Mouse (Mus musculus) neural tube, embryonic 15.5 days (tissue): Measurements from ENCODE around the gene Mlx. TPM values are rescaled to one million over a fixed set of nuclear protein-coding genes. Genes with fewer than 3 reads are reported as not detected.

Experiments used
- ATAC-seq: fragments of 200-750 bp; cut with Nextera tagmentation; 2 replicates; pipeline ENCODE4 v1.8.0; 2017; ENCODE audit warnings: mild to moderate bottlenecking, moderate TSS enrichment, moderate library complexity; ENCODE audit not compliant: low FRiP score
- H3K27ac ChIP-seq: fragments of 300-500 bp; sonication (generic); replicated peaks from 2 replicates; pipeline ENCODE4 v1.5.1; 2015; ENCODE audit warnings: mild to moderate bottlenecking, inconsistent platforms
- H3K27me3 ChIP-seq: fragments of 300-500 bp; sonication (generic); replicated peaks from 2 replicates; pipeline ENCODE4 v1.6.1; 2015; ENCODE audit warnings: inconsistent platforms
- H3K36me3 ChIP-seq: fragments of 300-500 bp; sonication (generic); 2 replicates; pipeline ENCODE4 v1.6.1; 2015; ENCODE audit warnings: inconsistent platforms
- H3K4me1 ChIP-seq: fragments of 300-500 bp; sonication (generic); 2 replicates; pipeline ENCODE4 v1.6.1; 2015; ENCODE audit warnings: inconsistent platforms
- H3K4me2 ChIP-seq: fragments of 300-500 bp; sonication (generic); 2 replicates; pipeline ENCODE4 v1.6.1; 2015; ENCODE audit warnings: inconsistent platforms, mild to moderate bottlenecking, moderate library complexity
- H3K4me3 ChIP-seq: fragments of 300-500 bp; sonication (generic); replicated peaks from 2 replicates; pipeline ENCODE4 v1.5.1; 2015; ENCODE audit warnings: mild to moderate bottlenecking, inconsistent platforms
- H3K9ac ChIP-seq: fragments of 300-500 bp; sonication (generic); replicated peaks from 2 replicates; pipeline ENCODE4 v1.6.1; 2015; ENCODE audit warnings: mild to moderate bottlenecking, inconsistent platforms
- H3K9me3 ChIP-seq: fragments of 300-500 bp; sonication (generic); replicated peaks from 2 replicates; pipeline ENCODE4 v1.6.1; 2016; ENCODE audit warnings: inconsistent platforms
- WGBS: fragments of 180-500 bp; shearing (Covaris S2); methylation state at CpG from one replicate; pipeline ENCODE4 v1.1.7; 2015; ENCODE audit warnings: mixed read lengths; 5-methylcytosine and 5-hydroxymethylcytosine counted together
- polyA plus RNA-seq: library from polyadenylated mRNA; unstranded; fragments of >200 nt; fragmentation: Nextera tagmentation; extraction: Ambion mirVana; gene quantifications from 2 replicates; pipeline ENCODE4 v1.2.1, GENCODE M21; 2015

Gene Mlx
- polyA plus RNA-seq, 1 experiment from 2014 or later: 96.6 TPM

GRCm38 (mm10) chr11:101130056-101130756, 43.1 kb downstream of the Mlx start:
- Histone ChIP-seq H3K27me3 (no peaks in the 10 kb centered on the region), H3K4me1 (no peaks in the 10 kb centered on the region)
- no peak for ATAC-seq

GRCm38 (mm10) chr11:101131187-101131586, 44.1 kb downstream of the Mlx start:
- no peak for ATAC-seq
- H3K9ac ChIP-seq: no peak overlapping the region
- peaks cover 8% of the 10 kb centered on the region for H3K36me3 ChIP-seq
- H3K27ac ChIP-seq: no peak overlapping the region
- no peaks in the 10 kb centered on the region for H3K27me3 ChIP-seq
- no peaks in the 10 kb centered on the region for H3K9me3 ChIP-seq
- WGBS: 85% methylated on average over 2 of the region's 2 CpGs
- H3K4me3 ChIP-seq: no peak overlapping the region
- no peak overlapping the region for H3K4me2 ChIP-seq
- no peaks in the 10 kb centered on the region for H3K4me1 ChIP-seq

More at GRCm38 (mm10) chr11:101130056-101130756, 43.1 kb downstream of the Mlx start:
- Histone ChIP-seq H3K4me2 (no peak overlapping the region), H3K27ac (no peak overlapping the region), H3K4me3 (no peak overlapping the region), H3K9me3 (no peaks in the 10 kb centered on the region), H3K36me3 (peaks cover 18% of the 10 kb centered on the region), H3K9ac (no peak overlapping the region)
- 54% methylated on average over 18 of the region's 18 CpGs for WGBS

- H3K27ac ChIP-seq: no peak overlapping the region
- no peaks in the 10 kb centered on the region for H3K27me3 ChIP-seq
- no peak for ATAC-seq
- H3K4me3 ChIP-seq: no peak overlapping the region
- H3K4me2 ChIP-seq: no peak overlapping the region
- H3K4me1 ChIP-seq: no peaks in the 10 kb centered on the region
- peaks cover 3% of the 10 kb centered on the region for H3K36me3 ChIP-seq
- H3K9ac ChIP-seq: no peak overlapping the region
- 89% methylated on average over 6 of the region's 6 CpGs for whole genome bisulfite sequencing
- H3K9me3 ChIP-seq: no peaks in the 10 kb centered on the region
These were observed 44.6 kb downstream of the Mlx start for GRCm38 (mm10) chr11:101131701-101132100.

- H3K36me3 ChIP-seq: no peaks in the 10 kb centered on the region
- no peak for ATAC-seq
- H3K9ac ChIP-seq: no peak overlapping the region
- H3K27ac ChIP-seq: no peak overlapping the region
- 81% methylated on average over 12 of the region's 12 CpGs for WGBS
- H3K4me2 ChIP-seq: no peak overlapping the region
- no peak overlapping the region for H3K4me3 ChIP-seq
- H3K27me3 ChIP-seq: no peaks in the 10 kb centered on the region
- no peaks in the 10 kb centered on the region for H3K9me3 ChIP-seq
- no peaks in the 10 kb centered on the region for H3K4me1 ChIP-seq
These were observed 46.0 kb downstream of the Mlx start for GRCm38 (mm10) chr11:101133037-101133436.

- 82% methylated on average over 13 of the region's 13 CpGs for WGBS
- H3K4me2 ChIP-seq: no peak overlapping the region
- no peak overlapping the region for H3K4me3 ChIP-seq
- H3K9ac ChIP-seq: no peak overlapping the region
- ATAC-seq: no peak
- no peaks in the 10 kb centered on the region for H3K27me3 ChIP-seq
- peaks cover 6% of the 10 kb centered on the region for H3K4me1 ChIP-seq
- H3K36me3 ChIP-seq: no peaks in the 10 kb centered on the region
- no peaks in the 10 kb centered on the region for H3K9me3 ChIP-seq
- H3K27ac ChIP-seq: no peak overlapping the region
These were observed 47.3 kb downstream of the Mlx start for GRCm38 (mm10) chr11:101134217-101134865.

- 73% methylated on average over 7 of the region's 7 CpGs for WGBS
- no peak for ATAC-seq
These were observed 49.9 kb downstream of the Mlx start for GRCm38 (mm10) chr11:101137000-101137399.

GRCm38 (mm10) chr11:101138536-101139181, 51.6 kb downstream of the Mlx start:
- Histone ChIP-seq H3K27ac (peak overlapping the region; percentile 47; the same call in 1 of the 2 replicates), H3K4me3 (no peak overlapping the region), H3K4me2 (peak overlapping the region; percentile 41), H3K4me1 (peaks cover 16% of the 10 kb centered on the region), H3K27me3 (no peaks in the 10 kb centered on the region), H3K9ac (no peak overlapping the region), H3K36me3 (no peaks in the 10 kb centered on the region), H3K9me3 (no peaks in the 10 kb centered on the region)
- peak; percentile 46; the same call in 1 of the 2 replicates for ATAC-seq
- 20% methylated on average over 15 of the region's 15 CpGs for WGBS

More at GRCm38 (mm10) chr11:101137000-101137399, 49.9 kb downstream of the Mlx start:
- Histone ChIP-seq H3K4me1 (peaks cover 12% of the 10 kb centered on the region), H3K36me3 (no peaks in the 10 kb centered on the region), H3K4me2 (no peak overlapping the region), H3K9me3 (no peaks in the 10 kb centered on the region), H3K27me3 (no peaks in the 10 kb centered on the region), H3K27ac (no peak overlapping the region), H3K9ac (no peak overlapping the region), H3K4me3 (no peak overlapping the region)

- Histone ChIP-seq H3K4me1 (peaks cover 21% of the 10 kb centered on the region), H3K9ac (peak overlapping the region; percentile 22; the same call in 1 of the 2 replicates), H3K36me3 (no peaks in the 10 kb centered on the region), H3K27ac (peak overlapping the region; percentile 54), H3K4me3 (peak overlapping the region; percentile 27), H3K4me2 (peak overlapping the region; percentile 55), H3K27me3 (no peaks in the 10 kb centered on the region), H3K9me3 (no peaks in the 10 kb centered on the region)
- no peak for ATAC-seq
- 42% methylated on average over 27 of the region's 27 CpGs for WGBS
These were observed 53.2 kb downstream of the Mlx start for GRCm38 (mm10) chr11:101140164-101140819.

- no peak overlapping the region for H3K4me2 ChIP-seq
- no peak overlapping the region for H3K9ac ChIP-seq
- no peaks in the 10 kb centered on the region for H3K27me3 ChIP-seq
- WGBS: 87% methylated on average over 8 of the region's 8 CpGs
- no peak for ATAC-seq
- no peaks in the 10 kb centered on the region for H3K9me3 ChIP-seq
- H3K4me1 ChIP-seq: peaks cover 24% of the 10 kb centered on the region
- no peak overlapping the region for H3K4me3 ChIP-seq
- no peak overlapping the region for H3K27ac ChIP-seq
- H3K36me3 ChIP-seq: no peaks in the 10 kb centered on the region
These were observed 54.0 kb downstream of the Mlx start for GRCm38 (mm10) chr11:101141088-101141487.
